Mouse (Mus musculus): ENCODE data around the gene Clca3b. TPM values are rescaled to one million over a fixed set of nuclear protein-coding genes. Genes with fewer than 3 reads are reported as not detected.

Gene Clca3b
- total RNA-seq, 2 experiments from 2014 or later, result not detected

Other genes starting within 250 kb of the Clca3b start
- 10 to 100 TPM; 82.3 TPM for gene Sh3glb1, start 129.0 kb downstream of the Clca3b start, total RNA-seq (2021)
- gene Clca3a1, start 88.4 kb downstream of the Clca3b start, total RNA-seq (2021), result under 1 TPM; 0.63 to 0.75 TPM
- 1 to 10 TPM in 1 of 2 experiments, under 1 TPM in 1; 0.66 to 1.1 TPM for gene Clca3a2, start 29.9 kb downstream of the Clca3b start, total RNA-seq (2021)
- gene Clca4b, start 83.2 kb upstream of the Clca3b start, total RNA-seq (2021), result not detected
- gene Clca4a, start 125.7 kb upstream of the Clca3b start, total RNA-seq (2021), result not detected
- not detected for gene Clca1, start 183.4 kb upstream of the Clca3b start, total RNA-seq (2021)

Data from left cerebral cortex, postnatal 14 days (tissue).